Mouse (Mus musculus): ENCODE results near the gene Atp6v0a1. TPM values are rescaled to one million over a fixed set of nuclear protein-coding genes. Genes with fewer than 3 reads are reported as not detected.

The Atp6v0a1 gene
- polyA plus RNA-seq, 1 experiment, result 33.7 TPM

DNA sequence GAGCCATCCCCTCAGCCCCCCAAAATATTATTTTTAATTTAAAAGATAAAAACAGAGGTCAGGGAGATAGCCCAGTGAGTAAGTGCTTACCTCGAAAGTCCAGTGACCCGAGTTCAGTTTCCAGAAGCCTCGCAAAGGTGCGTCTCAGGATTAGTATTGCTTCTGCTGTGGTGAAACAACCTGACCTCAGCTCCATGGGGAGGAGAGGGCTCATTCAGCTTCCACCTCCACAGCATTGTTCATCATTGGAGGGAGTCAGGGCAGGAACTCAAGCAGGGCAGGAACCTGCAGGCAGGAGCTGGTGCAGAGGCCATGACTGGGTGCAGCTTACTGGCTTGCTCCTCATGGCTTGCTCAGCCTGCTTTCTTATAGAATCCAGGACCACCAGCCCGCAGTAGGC lies 51.8 kb downstream of the Atp6v0a1 start:
- H3K4me3 ChIP-seq (ENCODE audit: low read depth, low read length), result no peak overlapping the region
- TF ChIP-seq CTCF (IDR thresholded peaks at IDR 0.05; ENCODE audit: low read depth, low read length), result no peak
- no peak for TF ChIP-seq POLR2A (IDR thresholded peaks at IDR 0.05; ENCODE audit: insufficient read depth, low read length)
- TF ChIP-seq EP300 (IDR thresholded peaks at IDR 0.05; ENCODE audit: insufficient read depth, low read depth, low read length), result no peak
- peaks cover 4% of the 10 kb centered on the region for H3K4me1 ChIP-seq (ENCODE audit: control insufficient read depth, insufficient read depth, low read length)
- no peaks in the 10 kb centered on the region for H3K27me3 ChIP-seq (ENCODE audit: control insufficient read depth, insufficient read depth, low read length, poor library complexity, severe bottlenecking)
- H3K9ac ChIP-seq (ENCODE audit: low read depth, poor library complexity, severe bottlenecking), result no peak overlapping the region
- no peak overlapping the region for H3K27ac ChIP-seq (ENCODE audit: insufficient read depth, low read length)
- no peaks in the 10 kb centered on the region for H3K36me3 ChIP-seq (ENCODE audit: control insufficient read depth, insufficient read depth, low read length, poor library complexity, severe bottlenecking)
- H3K9me3 ChIP-seq (replicated peaks; ENCODE audit: control insufficient read depth, insufficient read depth, low read length, poor library complexity, severe bottlenecking), result no peaks in the 10 kb centered on the region

GRCm38 (mm10) chr11:101062165-101062884 lies 53.1 kb downstream of the Atp6v0a1 start:
- peaks cover 4% of the 10 kb centered on the region for H3K4me1 ChIP-seq (ENCODE audit: control insufficient read depth, insufficient read depth, low read length)
- H3K4me3 ChIP-seq (ENCODE audit: low read depth, low read length), result no peak overlapping the region
- H3K9ac ChIP-seq (ENCODE audit: low read depth, poor library complexity, severe bottlenecking), result no peak overlapping the region
- no peak overlapping the region for H3K27ac ChIP-seq (ENCODE audit: insufficient read depth, low read length)
- TF ChIP-seq CTCF (IDR thresholded peaks at IDR 0.05; ENCODE audit: low read depth, low read length) (no peak), EP300 (IDR thresholded peaks at IDR 0.05; ENCODE audit: insufficient read depth, low read depth, low read length) (no peak), POLR2A (IDR thresholded peaks at IDR 0.05; ENCODE audit: insufficient read depth, low read length) (no peak)
- no peaks in the 10 kb centered on the region for H3K9me3 ChIP-seq (replicated peaks; ENCODE audit: control insufficient read depth, insufficient read depth, low read length, poor library complexity, severe bottlenecking)
- H3K27me3 ChIP-seq (ENCODE audit: control insufficient read depth, insufficient read depth, low read length, poor library complexity, severe bottlenecking), result no peaks in the 10 kb centered on the region
- H3K36me3 ChIP-seq (ENCODE audit: control insufficient read depth, insufficient read depth, low read length, poor library complexity, severe bottlenecking), result no peaks in the 10 kb centered on the region

DNA sequence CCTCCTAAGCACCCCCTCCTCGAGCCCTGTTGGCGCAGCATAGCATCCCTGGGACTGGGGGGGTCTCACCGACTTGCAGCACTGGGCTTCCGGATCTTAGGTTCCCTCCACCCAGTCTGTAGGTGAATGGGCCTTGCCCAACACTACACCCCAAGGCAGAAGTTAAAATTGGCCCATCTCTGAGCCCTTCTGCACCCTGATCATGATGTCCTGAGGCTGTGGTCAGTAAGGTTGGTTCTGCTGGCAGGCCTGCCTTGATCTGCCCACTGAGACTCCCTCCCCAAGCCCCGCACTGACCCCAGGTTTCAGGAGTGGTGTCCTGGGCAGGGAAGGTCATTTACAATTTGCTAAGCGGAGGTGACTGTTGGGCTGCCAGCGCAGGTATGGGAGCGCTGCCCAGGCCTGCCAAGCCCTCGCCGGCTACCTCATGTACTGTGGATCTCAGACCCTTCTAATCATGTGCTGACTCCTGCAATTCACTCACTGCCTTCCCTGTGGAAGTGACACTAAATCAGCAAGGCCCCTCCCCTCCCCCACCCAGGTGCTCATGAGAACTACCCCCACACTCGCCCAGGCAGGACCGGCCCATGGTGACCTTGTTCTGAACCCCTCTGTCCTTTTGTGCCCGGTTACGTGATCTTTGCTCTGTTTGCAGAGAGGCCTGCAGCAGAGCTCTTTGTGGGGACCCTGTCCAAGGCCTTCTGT lies 53.9 kb downstream of the Atp6v0a1 start:
- Histone ChIP-seq H3K4me3 (ENCODE audit: low read depth, low read length) (no peak overlapping the region), H3K9ac (ENCODE audit: low read depth, poor library complexity, severe bottlenecking) (peak overlapping the region; percentile 41), H3K9me3 (replicated peaks; ENCODE audit: control insufficient read depth, insufficient read depth, low read length, poor library complexity, severe bottlenecking) (no peaks in the 10 kb centered on the region), H3K27ac (ENCODE audit: insufficient read depth, low read length) (peak overlapping the region; percentile 33; the same call in 1 of the 2 replicates), H3K27me3 (ENCODE audit: control insufficient read depth, insufficient read depth, low read length, poor library complexity, severe bottlenecking) (no peaks in the 10 kb centered on the region), H3K36me3 (ENCODE audit: control insufficient read depth, insufficient read depth, low read length, poor library complexity, severe bottlenecking) (no peaks in the 10 kb centered on the region), H3K4me1 (ENCODE audit: control insufficient read depth, insufficient read depth, low read length) (peaks cover 4% of the 10 kb centered on the region)
- TF ChIP-seq CTCF (IDR thresholded peaks at IDR 0.05; ENCODE audit: low read depth, low read length) (no peak), EP300 (IDR thresholded peaks at IDR 0.05; ENCODE audit: insufficient read depth, low read depth, low read length) (no peak), POLR2A (IDR thresholded peaks at IDR 0.05; ENCODE audit: insufficient read depth, low read length) (no peak)

DNA sequence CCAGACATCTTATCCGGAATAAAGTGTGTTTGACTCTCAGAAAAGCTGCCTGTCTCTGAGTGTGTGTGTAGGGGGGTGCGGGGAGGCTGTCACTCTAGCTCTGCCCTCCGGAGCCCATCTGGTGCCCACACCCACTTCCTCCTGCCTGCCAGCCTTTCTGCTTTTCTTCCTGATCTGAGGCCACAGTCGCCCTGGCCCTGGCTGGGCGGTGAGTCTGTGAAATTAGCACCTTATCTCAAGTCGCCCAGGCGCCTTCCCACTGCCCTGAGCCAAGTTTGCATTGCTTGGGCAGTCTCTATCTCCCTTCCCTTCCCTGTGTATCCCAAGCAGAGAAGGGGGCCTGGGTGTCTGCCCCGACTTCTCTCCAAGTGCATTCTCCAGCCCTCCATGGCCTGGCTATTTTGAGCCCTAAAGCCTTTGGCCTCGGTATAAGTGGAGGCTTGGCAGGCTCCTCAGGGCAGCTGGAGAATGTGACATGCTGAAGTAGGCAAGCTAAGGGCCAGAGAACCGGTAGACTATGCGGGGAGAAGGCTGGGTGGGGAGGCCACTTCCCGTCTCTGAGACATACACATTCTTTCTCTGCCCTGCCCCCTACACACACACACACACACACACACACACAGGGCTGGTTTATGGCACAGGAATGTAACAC lies 54.5 kb downstream of the Atp6v0a1 start:
- no peaks in the 10 kb centered on the region for H3K27me3 ChIP-seq (ENCODE audit: control insufficient read depth, insufficient read depth, low read length, poor library complexity, severe bottlenecking)
- no peaks in the 10 kb centered on the region for H3K9me3 ChIP-seq (replicated peaks; ENCODE audit: control insufficient read depth, insufficient read depth, low read length, poor library complexity, severe bottlenecking)
- peak overlapping the region; percentile 33; the same call in 1 of the 2 replicates for H3K27ac ChIP-seq (ENCODE audit: insufficient read depth, low read length)
- no peak for TF ChIP-seq EP300 (IDR thresholded peaks at IDR 0.05; ENCODE audit: insufficient read depth, low read depth, low read length)
- no peak for TF ChIP-seq POLR2A (IDR thresholded peaks at IDR 0.05; ENCODE audit: insufficient read depth, low read length)
- no peak for TF ChIP-seq CTCF (IDR thresholded peaks at IDR 0.05; ENCODE audit: low read depth, low read length)
- no peaks in the 10 kb centered on the region for H3K36me3 ChIP-seq (ENCODE audit: control insufficient read depth, insufficient read depth, low read length, poor library complexity, severe bottlenecking)
- peak overlapping the region; percentile 41 for H3K4me3 ChIP-seq (ENCODE audit: low read depth, low read length)
- H3K4me1 ChIP-seq (ENCODE audit: control insufficient read depth, insufficient read depth, low read length), result peaks cover 4% of the 10 kb centered on the region
- peak overlapping the region; percentile 41 for H3K9ac ChIP-seq (ENCODE audit: low read depth, poor library complexity, severe bottlenecking)

DNA sequence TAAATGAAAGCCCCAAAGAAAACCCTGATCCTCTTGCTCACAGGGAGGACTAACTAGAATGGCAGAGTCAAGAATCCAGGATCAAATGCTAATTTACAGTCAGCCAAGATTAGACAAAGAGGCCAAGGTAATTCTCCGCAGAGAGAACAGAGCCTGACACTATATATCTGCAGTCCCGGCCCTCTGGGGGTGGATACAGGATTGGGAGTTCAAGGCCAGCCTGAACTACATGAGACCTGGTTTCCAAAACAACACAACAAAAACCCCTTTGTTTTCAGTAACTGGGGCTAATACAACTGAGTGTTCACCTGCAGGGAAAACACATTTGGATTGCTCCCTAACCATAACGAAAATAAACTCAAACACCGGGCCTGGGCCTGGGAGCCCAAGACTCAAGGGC lies 55.2 kb downstream of the Atp6v0a1 start:
- peak overlapping the region; percentile 41; the same call in 1 of the 2 replicates for H3K9ac ChIP-seq (ENCODE audit: low read depth, poor library complexity, severe bottlenecking)
- H3K27ac ChIP-seq (ENCODE audit: insufficient read depth, low read length), result peak overlapping the region; percentile 8; the same call in 1 of the 2 replicates
- peaks cover 4% of the 10 kb centered on the region for H3K4me1 ChIP-seq (ENCODE audit: control insufficient read depth, insufficient read depth, low read length)
- H3K9me3 ChIP-seq (replicated peaks; ENCODE audit: control insufficient read depth, insufficient read depth, low read length, poor library complexity, severe bottlenecking), result no peaks in the 10 kb centered on the region
- H3K27me3 ChIP-seq (ENCODE audit: control insufficient read depth, insufficient read depth, low read length, poor library complexity, severe bottlenecking), result no peaks in the 10 kb centered on the region
- TF ChIP-seq POLR2A (IDR thresholded peaks at IDR 0.05; ENCODE audit: insufficient read depth, low read length) (no peak), CTCF (IDR thresholded peaks at IDR 0.05; ENCODE audit: low read depth, low read length) (no peak), EP300 (IDR thresholded peaks at IDR 0.05; ENCODE audit: insufficient read depth, low read depth, low read length) (no peak)
- H3K4me3 ChIP-seq (ENCODE audit: low read depth, low read length), result no peak overlapping the region
- no peaks in the 10 kb centered on the region for H3K36me3 ChIP-seq (ENCODE audit: control insufficient read depth, insufficient read depth, low read length, poor library complexity, severe bottlenecking)
